In genomic region chr7:142457227-142457811, GRCm38 (mm10) we compare ENCODE assay signal across 7 mouse cellular contexts. TPM values are rescaled to one million over a fixed set of nuclear protein-coding genes. Genes with fewer than 3 reads are reported as not detected.
DNase-seq lines count a peak whose midpoint lies in the region; ATAC-seq and TF ChIP-seq lines count a peak whose summit lies in the region.

No protein-coding gene starts in this region.

- H3K4me2 ChIP-seq in lung, postnatal 0 days (replicated peaks; ENCODE audit: low read depth, low read length) = no peak overlapping the region
- no peak overlapping the region for H3K4me2 ChIP-seq in midbrain, postnatal 0 days (ENCODE audit: low read depth, low read length, poor library complexity, severe bottlenecking)

- peak overlapping the region; percentile 85 for H3K27ac ChIP-seq in lung, postnatal 0 days (ENCODE audit: low read length)
- H3K27ac ChIP-seq in midbrain, postnatal 0 days (ENCODE audit: low read depth, low read length) = peak overlapping the region; percentile 77

- no peak overlapping the region for H3K4me3 ChIP-seq in lung, postnatal 0 days (ENCODE audit: low read depth, low read length)
- no peak overlapping the region for H3K4me3 ChIP-seq in midbrain, postnatal 0 days (ENCODE audit: low read depth, low read length)

- peak; percentile 11; the same call in 1 of the 2 replicates for TF ChIP-seq EP300 in lung, postnatal 0 days (IDR thresholded peaks at IDR 0.05)

- no peaks in the 10 kb centered on the region for H3K36me3 ChIP-seq in lung, postnatal 0 days (ENCODE audit: insufficient read depth, low read length)
- no peaks in the 10 kb centered on the region for H3K36me3 ChIP-seq in midbrain, postnatal 0 days (ENCODE audit: insufficient read depth, low read length)

- H3K9ac ChIP-seq in lung, postnatal 0 days (replicated peaks; ENCODE audit: low read depth) = no peak overlapping the region
- peak overlapping the region; percentile 20; the same call in 1 of the 2 replicates for H3K9ac ChIP-seq in midbrain, postnatal 0 days (replicated peaks; ENCODE audit: low read length, poor library complexity, severe bottlenecking)

- peak; percentile 74 for ATAC-seq in lung, postnatal 0 days
- peak; percentile 81 for ATAC-seq in midbrain, postnatal 0 days (ENCODE audit: low FRiP score)

- WGBS in lung, postnatal 0 days = 14% methylated on average over 3 of the region's 3 CpGs
- 8% methylated on average over 3 of the region's 3 CpGs for WGBS in midbrain, postnatal 0 days

- peak; percentile 59 for TF ChIP-seq CTCF in lung, postnatal 0 days (IDR thresholded peaks at IDR 0.05)
- TF ChIP-seq CTCF in midbrain, postnatal 0 days (IDR thresholded peaks at IDR 0.05) = peak; percentile 61

- peak; percentile 85 for DNase-seq in lung, postnatal 0 days (ENCODE audit: low spot score)
- no peak for DNase-seq in lung, postnatal 14 days
- DNase-seq in cerebellum, postnatal 10 days = peak; percentile 88
- DNase-seq in gastrocnemius, postnatal 25 days = peak; percentile 51
- peak; percentile 63 to 76 for DNase-seq in kidney, postnatal 4 days
- peak; percentile 85 for DNase-seq in midbrain, postnatal 0 days (ENCODE audit: low spot score)
- DNase-seq in adrenal gland, postnatal 4 days (ENCODE audit: low spot score in 2 of 2) = no peak

- no peaks in the 10 kb centered on the region for H3K9me3 ChIP-seq in lung, postnatal 0 days (ENCODE audit: low read length)
- H3K9me3 ChIP-seq in midbrain, postnatal 0 days (ENCODE audit: low read length) = no peaks in the 10 kb centered on the region

- H3K4me1 ChIP-seq in lung, postnatal 0 days (ENCODE audit: insufficient read depth, low read depth, low read length) = peaks cover 10% of the 10 kb centered on the region
- no peaks in the 10 kb centered on the region for H3K4me1 ChIP-seq in midbrain, postnatal 0 days (ENCODE audit: insufficient read depth, low read length)

- H3K27me3 ChIP-seq in lung, postnatal 0 days (replicated peaks; ENCODE audit: insufficient read depth, low read length) = no peaks in the 10 kb centered on the region
- no peaks in the 10 kb centered on the region for H3K27me3 ChIP-seq in midbrain, postnatal 0 days (ENCODE audit: insufficient read depth, low read length)

RNA-seq across cellular contexts. Expression of gene Lsp1, which starts 3.3 kb away (rescaled TPM):
- polyA plus RNA-seq in lung, postnatal 0 days (2015; fragmentation: Nextera tagmentation; extraction: Ambion mirVana) = 90.8 and 92.3 TPM in 2 replicates
- total RNA-seq in gastrocnemius, postnatal 25 days (2021) = 10 to 100 TPM; 43.2 to 60.3 TPM
- total RNA-seq in midbrain, postnatal 0 days (2014; rRNA removed) = 5.1 and 11.0 TPM in 2 replicates
- 5.3 and 8.7 TPM in 2 replicates for polyA plus RNA-seq in midbrain, postnatal 0 days (2015; fragmentation: Nextera tagmentation; extraction: Ambion mirVana)
- total RNA-seq in adrenal gland, postnatal 4 days (2021) = 10 to 100 TPM; 25.1 to 43.0 TPM

RNA-seq across cellular contexts. Expression of gene Tnni2, which starts 15.7 kb away (rescaled TPM):
- 1.9 and 2.1 TPM in 2 replicates for polyA plus RNA-seq in lung, postnatal 0 days (2015; fragmentation: Nextera tagmentation; extraction: Ambion mirVana)
- total RNA-seq in gastrocnemius, postnatal 25 days (2021) = over 10,000 TPM; 16,193 to 17,938 TPM
- not detected in 2 replicates for total RNA-seq in midbrain, postnatal 0 days (2014; rRNA removed)
- 0.46 and 0.56 TPM in 2 replicates for polyA plus RNA-seq in midbrain, postnatal 0 days (2015; fragmentation: Nextera tagmentation; extraction: Ambion mirVana)
- 100 to 1,000 TPM in 1 of 2 experiments, 10 to 100 TPM in 1; 79.5 to 219 TPM for total RNA-seq in adrenal gland, postnatal 4 days (2021)

RNA-seq across cellular contexts. Expression of gene Syt8, which starts 22.7 kb away (rescaled TPM):
- polyA plus RNA-seq in lung, postnatal 0 days (2015; fragmentation: Nextera tagmentation; extraction: Ambion mirVana) = 0.47 and 1.1 TPM in 2 replicates
- not detected for total RNA-seq in gastrocnemius, postnatal 25 days (2021)
- total RNA-seq in midbrain, postnatal 0 days (2014; rRNA removed) = not detected in 2 replicates
- polyA plus RNA-seq in midbrain, postnatal 0 days (2015; fragmentation: Nextera tagmentation; extraction: Ambion mirVana) = not detected in 2 replicates
- total RNA-seq in adrenal gland, postnatal 4 days (2021) = not detected

RNA-seq across cellular contexts. Expression of gene Tnnt3, which starts 41.3 kb away (rescaled TPM):
- polyA plus RNA-seq in lung, postnatal 0 days (2015; fragmentation: Nextera tagmentation; extraction: Ambion mirVana) = 1.5 and 2.2 TPM in 2 replicates
- over 10,000 TPM; 28,170 to 31,317 TPM for total RNA-seq in gastrocnemius, postnatal 25 days (2021)
- 1.3 and 1.5 TPM in 2 replicates for total RNA-seq in midbrain, postnatal 0 days (2014; rRNA removed)
- 2.0 and 3.1 TPM in 2 replicates for polyA plus RNA-seq in midbrain, postnatal 0 days (2015; fragmentation: Nextera tagmentation; extraction: Ambion mirVana)
- total RNA-seq in adrenal gland, postnatal 4 days (2021) = 100 to 1,000 TPM; 118 to 299 TPM

Comparison
In these comparisons a context has a peak if more than half of its experiments do, and no peak if none do; other contexts are left out.
1. DNase-seq: peak in lung, postnatal 0 days (single experiment), cerebellum, postnatal 10 days (2 of 2), gastrocnemius, postnatal 25 days (single experiment), kidney, postnatal 4 days (2 of 2) and midbrain, postnatal 0 days (single experiment); none in lung, postnatal 14 days (single experiment) and adrenal gland, postnatal 4 days (0 of 2).
2. RNA of gene Tnni2, which starts 15.7 kb away (total RNA-seq): 16,193 to 17,938 TPM in gastrocnemius, postnatal 25 days and 79.5 to 219 TPM in adrenal gland, postnatal 4 days; not detected in midbrain, postnatal 0 days; every median in the first group is over 10 times any median in the second.